Mouse (Mus musculus) central nervous system, embryonic 14 days (tissue): ENCODE results near the gene Phex. TPM values are rescaled to one million over a fixed set of nuclear protein-coding genes. Genes with fewer than 3 reads are reported as not detected.

ENCODE experiments used
- polyA plus RNA-seq: library from polyadenylated mRNA; depleted of rRNA; stranded (reverse); fragments of >200 nt; gene quantifications from 2 replicates; pipeline ENCODE4 v1.2.3, GENCODE M21; 2012; rRNA removed

Gene Phex
- polyA plus RNA-seq = 0.69 and 1.2 TPM in 2 replicates

GRCm38 (mm10) chrX:157415212-157415611 is at the start of gene Phex:
Phex (minus strand) TSS chrX:157415312.

Other genes with a start within 250 kb of the Phex start
- gene Sms, start 77.0 kb upstream of the Phex start, polyA plus RNA-seq = 93.2 and 110 TPM in 2 replicates
- gene Yy2, start 153.7 kb upstream of the Phex start, polyA plus RNA-seq = 1.3 and 1.4 TPM in 2 replicates
- gene Mbtps2, start 183.4 kb upstream of the Phex start, polyA plus RNA-seq = 37.1 and 41.7 TPM in 2 replicates